Mouse (Mus musculus) neural tube, embryonic 12.5 days (tissue): Measurements from ENCODE around the gene Bdkrb1. TPM values are rescaled to one million over a fixed set of nuclear protein-coding genes. Genes with fewer than 3 reads are reported as not detected.

ENCODE experiments used
- ATAC-seq: fragments of 200-750 bp; cut with Nextera tagmentation; 2 replicates; pipeline ENCODE4 v1.8.0; 2017; ENCODE audit warnings: low read depth, mild to moderate bottlenecking, moderate TSS enrichment, moderate library complexity; ENCODE audit not compliant: low FRiP score
- H3K27ac ChIP-seq: fragments of 300-500 bp; sonication (generic); 2 replicates; pipeline ENCODE4 v1.5.1; 2016
- H3K27me3 ChIP-seq: fragments of 300-500 bp; sonication (generic); replicated peaks from 2 replicates; pipeline ENCODE4 v1.6.1; 2016; ENCODE audit warnings: mild to moderate bottlenecking
- H3K36me3 ChIP-seq: fragments of 300-500 bp; sonication (generic); 2 replicates; pipeline ENCODE4 v1.6.1; 2016; ENCODE audit warnings: mild to moderate bottlenecking
- H3K4me1 ChIP-seq: fragments of 300-500 bp; sonication (generic); 2 replicates; pipeline ENCODE4 v1.6.1; 2016
- H3K4me2 ChIP-seq: fragments of 300-500 bp; sonication (generic); replicated peaks from 2 replicates; pipeline ENCODE4 v1.6.1; 2016; ENCODE audit warnings: mild to moderate bottlenecking
- H3K4me3 ChIP-seq: fragments of 300-500 bp; sonication (generic); 2 replicates; pipeline ENCODE4 v1.5.1; 2016
- H3K9ac ChIP-seq: fragments of 300-500 bp; sonication (generic); 2 replicates; pipeline ENCODE4 v1.6.1; 2016; ENCODE audit warnings: mild to moderate bottlenecking
- H3K9me3 ChIP-seq: fragments of 300-500 bp; sonication (generic); 2 replicates; pipeline ENCODE4 v1.6.1; 2016; ENCODE audit warnings: mild to moderate bottlenecking
- WGBS: fragments of 180-500 bp; shearing (Covaris S2); methylation state at CpG from one replicate; pipeline ENCODE4 v1.1.7; 2016; 5-methylcytosine and 5-hydroxymethylcytosine counted together
- polyA plus RNA-seq: library from polyadenylated mRNA; unstranded; fragments of >200 nt; fragmentation: Nextera tagmentation; extraction: Ambion mirVana; gene quantifications from 2 replicates; pipeline ENCODE4 v1.2.1, GENCODE M21; 2016

The Bdkrb1 gene
- polyA plus RNA-seq, result not detected in 2 replicates

GRCm38 (mm10) chr12:105602581-105603210, at the start of gene Bdkrb1:
Gene Bdkrb1 (plus strand): TSS chr12:105603085.
- Histone ChIP-seq H3K4me2 (no peak within 1 kb of the TSS), H3K9ac (no peak within 1 kb of the TSS), H3K36me3 (no peaks in the 10 kb centered on the region), H3K27me3 (no peaks in the 10 kb centered on the region), H3K9me3 (no peaks in the 10 kb centered on the region), H3K4me1 (peaks cover 17% of the 10 kb centered on the region; the same call in 1 of the 2 replicates), H3K4me3 (no peak within 1 kb of the TSS), H3K27ac (no peak within 1 kb of the TSS)
- no peak for ATAC-seq
- WGBS, result 91% methylated on average over 11 of the region's 11 CpGs

GRCm38 (mm10) chr12:105554151-105554772, 48.6 kb upstream of the Bdkrb1 start:
- ATAC-seq, result no peak
- H3K4me1 ChIP-seq, result no peaks in the 10 kb centered on the region
- H3K4me3 ChIP-seq, result no peak overlapping the region
- no peaks in the 10 kb centered on the region for H3K9me3 ChIP-seq
- 78% methylated on average over 8 of the region's 8 CpGs for WGBS
- peaks cover under 1% of the 10 kb centered on the region; the same call in 1 of the 2 replicates for H3K27me3 ChIP-seq
- H3K27ac ChIP-seq, result no peak overlapping the region
- no peak overlapping the region for H3K4me2 ChIP-seq
- no peak overlapping the region for H3K9ac ChIP-seq
- H3K36me3 ChIP-seq, result no peaks in the 10 kb centered on the region

DNA sequence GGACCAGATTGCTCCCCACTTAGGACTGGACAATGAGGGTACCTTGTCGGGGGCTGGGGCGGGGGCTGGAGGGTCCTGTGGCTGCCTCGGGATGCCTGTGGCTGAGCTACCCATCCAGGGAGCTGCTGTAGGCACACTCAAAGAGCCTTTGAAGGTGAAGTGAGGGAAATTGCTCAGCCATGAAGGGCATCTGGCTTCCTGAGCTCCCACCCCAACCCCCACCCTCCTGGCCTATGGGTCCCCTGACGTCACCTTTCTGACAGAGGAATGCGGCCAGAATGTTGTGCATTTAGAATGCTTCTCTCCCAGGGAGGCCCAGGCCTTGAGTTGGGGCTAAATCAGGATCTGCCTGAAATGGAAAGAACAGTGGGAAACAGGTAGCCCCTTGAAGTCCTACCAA, 47.7 kb upstream of the Bdkrb1 start:
- Histone ChIP-seq H3K36me3 (no peaks in the 10 kb centered on the region), H3K9me3 (no peaks in the 10 kb centered on the region), H3K4me3 (no peak overlapping the region), H3K9ac (no peak overlapping the region), H3K4me2 (no peak overlapping the region), H3K4me1 (no peaks in the 10 kb centered on the region), H3K27me3 (0 out of 2 replicates have a peak, but pooled peaks cover 4% of the 10 kb centered on the region), H3K27ac (no peak overlapping the region)
- 71% methylated on average over 5 of the region's 5 CpGs for WGBS
- ATAC-seq, result no peak

GRCm38 (mm10) chr12:105557250-105557925, 45.5 kb upstream of the Bdkrb1 start:
- Histone ChIP-seq H3K4me1 (no peaks in the 10 kb centered on the region), H3K36me3 (no peaks in the 10 kb centered on the region), H3K27me3 (peaks cover 10% of the 10 kb centered on the region), H3K27ac (no peak overlapping the region), H3K9ac (no peak overlapping the region), H3K4me2 (no peak overlapping the region), H3K4me3 (no peak overlapping the region), H3K9me3 (no peaks in the 10 kb centered on the region)
- WGBS, result 77% methylated on average over 7 of the region's 7 CpGs
- no peak for ATAC-seq

DNA sequence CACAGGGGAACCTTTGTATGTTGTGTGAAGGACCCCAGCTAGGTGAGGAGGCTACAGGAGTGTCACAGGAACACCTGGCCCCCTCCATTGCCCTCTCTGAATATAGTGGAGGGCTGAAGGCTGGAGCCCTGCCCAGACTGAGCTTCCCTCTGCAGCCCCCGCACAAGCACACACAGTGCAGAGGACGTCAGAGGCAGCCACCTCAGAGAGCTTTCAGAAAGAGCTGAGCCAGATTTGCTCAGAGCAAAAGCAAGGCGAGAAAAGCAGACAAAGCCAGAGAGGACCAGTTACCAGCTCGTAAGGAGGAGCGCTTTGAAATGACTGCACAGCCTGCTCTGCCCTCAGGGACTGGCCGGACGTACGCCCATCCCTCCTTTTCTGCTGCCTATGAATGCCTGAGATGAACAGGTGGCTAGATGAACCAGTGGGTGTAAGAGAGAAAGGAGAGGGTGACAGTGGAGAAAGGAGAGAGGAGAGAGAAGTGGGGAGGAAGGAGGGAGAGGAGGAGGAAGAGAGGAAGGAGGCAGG, 41.8 kb upstream of the Bdkrb1 start:
- no peak for ATAC-seq
- 62% methylated on average over 8 of the region's 8 CpGs for WGBS

DNA sequence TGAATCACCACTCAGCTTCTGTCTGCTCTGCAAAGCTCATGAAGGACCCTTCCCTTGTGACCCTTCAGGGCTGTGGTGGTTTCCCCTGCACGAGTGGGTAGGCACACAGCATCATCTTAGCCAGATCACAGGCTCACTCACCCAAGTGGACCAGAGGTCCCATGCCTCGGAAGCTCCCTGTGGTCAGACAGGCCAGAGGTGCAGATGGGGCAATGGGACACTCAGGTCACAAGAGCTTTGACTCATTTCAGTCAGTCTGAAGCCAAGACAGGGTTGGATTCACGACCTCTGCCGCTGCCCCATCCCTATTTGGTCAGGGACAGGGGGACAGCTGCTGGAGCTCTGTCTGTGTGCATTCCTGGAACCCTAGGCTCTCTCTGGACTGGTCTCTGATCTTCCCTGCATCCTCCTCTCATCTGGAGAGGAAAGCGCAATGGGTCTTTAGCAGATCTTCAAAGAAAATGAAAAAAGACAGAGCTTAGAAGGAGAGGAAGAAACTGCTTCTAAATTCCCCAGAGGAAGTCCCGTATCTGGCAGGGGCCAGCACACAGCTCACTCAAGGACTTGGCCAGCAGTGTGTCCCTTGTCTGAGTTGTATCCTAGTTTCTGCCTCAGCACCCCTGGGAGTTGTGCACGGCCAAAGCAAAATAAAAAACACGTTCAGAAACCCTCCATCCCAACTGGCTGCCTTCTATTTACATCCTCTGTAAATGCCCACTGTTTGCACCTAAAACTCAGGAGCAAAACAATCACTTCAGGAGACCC, 40.6 kb upstream of the Bdkrb1 start:
- peaks cover 38% of the 10 kb centered on the region for H3K27me3 ChIP-seq
- H3K27ac ChIP-seq, result no peak overlapping the region
- H3K4me3 ChIP-seq, result peak overlapping the region; percentile 29; the same call in 1 of the 2 replicates
- no peak overlapping the region for H3K9ac ChIP-seq
- 33% methylated on average over 8 of the region's 8 CpGs for WGBS
- peaks cover 17% of the 10 kb centered on the region for H3K4me1 ChIP-seq
- no peaks in the 10 kb centered on the region for H3K9me3 ChIP-seq
- H3K36me3 ChIP-seq, result no peaks in the 10 kb centered on the region
- no peak for ATAC-seq
- peak overlapping the region; percentile 66 for H3K4me2 ChIP-seq

More for the DNA sequence above, 41.8 kb upstream of the Bdkrb1 start:
- H3K27ac ChIP-seq, result no peak overlapping the region
- H3K4me1 ChIP-seq, result peaks cover 17% of the 10 kb centered on the region
- no peak overlapping the region for H3K9ac ChIP-seq
- no peak overlapping the region for H3K4me3 ChIP-seq
- H3K4me2 ChIP-seq, result no peak overlapping the region
- no peaks in the 10 kb centered on the region for H3K36me3 ChIP-seq
- no peaks in the 10 kb centered on the region for H3K9me3 ChIP-seq
- peaks cover 38% of the 10 kb centered on the region for H3K27me3 ChIP-seq

DNA sequence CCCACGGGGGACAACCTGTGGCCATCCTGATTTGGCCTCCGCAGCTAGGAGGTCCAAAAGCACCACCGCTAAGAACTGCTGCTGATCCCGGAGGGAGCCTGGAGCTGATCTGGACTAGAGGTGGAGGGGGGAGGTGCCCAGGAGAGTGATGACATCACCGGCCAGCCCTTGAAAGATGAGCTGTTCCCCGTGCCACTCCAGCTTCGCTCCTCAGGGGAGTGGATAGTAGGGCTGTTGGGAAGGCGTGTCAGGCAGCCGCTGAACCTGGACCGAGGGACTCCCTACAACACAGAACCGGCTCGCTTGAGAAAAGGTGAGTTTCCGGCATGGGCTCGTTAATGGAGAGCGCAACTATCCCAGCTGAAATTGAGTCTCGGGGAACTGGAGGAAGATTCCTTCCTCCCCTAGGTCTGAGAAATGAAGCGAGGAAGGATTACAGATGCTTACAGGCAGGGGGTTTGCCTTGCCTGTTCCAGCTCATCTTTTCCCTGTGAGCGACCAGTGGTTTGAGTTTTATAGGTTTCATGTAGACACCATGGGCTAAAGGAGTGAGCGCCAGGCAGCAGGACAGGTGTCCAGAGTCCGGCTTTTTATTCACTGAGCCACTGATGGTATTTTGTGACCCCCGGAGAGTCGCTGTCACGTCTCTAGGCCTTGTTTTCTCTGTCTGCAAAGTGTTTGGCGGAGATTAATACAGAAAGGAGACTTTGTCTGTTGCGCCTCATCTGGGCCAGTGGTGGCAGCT, 39.8 kb upstream of the Bdkrb1 start, which contains the start of gene Bdkrb2:
TSS of gene Bdkrb2 (plus strand) at position 291 of the 745 bp plus-strand sequence.
- no peak within 1 kb of the TSS for H3K27ac ChIP-seq
- H3K36me3 ChIP-seq, result no peaks in the 10 kb centered on the region
- peak within 1 kb of the TSS; percentile 26; the same call in 1 of the 2 replicates for H3K9ac ChIP-seq
- H3K4me1 ChIP-seq, result peaks cover 17% of the 10 kb centered on the region
- ATAC-seq, result peak; percentile 35; the same call in 1 of the 2 replicates
- H3K27me3 ChIP-seq, result peaks cover 38% of the 10 kb centered on the region
- peak within 1 kb of the TSS; percentile 29 for H3K4me3 ChIP-seq
- peak within 1 kb of the TSS; percentile 66 for H3K4me2 ChIP-seq
- 4% methylated on average over 25 of the region's 25 CpGs for WGBS
- H3K9me3 ChIP-seq, result no peaks in the 10 kb centered on the region

- ATAC-seq, result no peak
- Histone ChIP-seq H3K27ac (no peak overlapping the region), H3K9me3 (no peaks in the 10 kb centered on the region), H3K36me3 (no peaks in the 10 kb centered on the region), H3K4me2 (peak overlapping the region; percentile 66), H3K4me3 (peak overlapping the region; percentile 29), H3K27me3 (peaks cover 38% of the 10 kb centered on the region), H3K9ac (no peak overlapping the region; the same call in 1 of the 2 replicates), H3K4me1 (peaks cover 17% of the 10 kb centered on the region)
- WGBS, result 8% methylated on average over 25 of the region's 25 CpGs
Measured at GRCm38 (mm10) chr12:105563726-105564275, 39.1 kb upstream of the Bdkrb1 start.

GRCm38 (mm10) chr12:105565221-105565620, 37.7 kb upstream of the Bdkrb1 start:
- Histone ChIP-seq H3K27me3 (peaks cover 33% of the 10 kb centered on the region), H3K4me3 (no peak overlapping the region), H3K9me3 (no peaks in the 10 kb centered on the region), H3K4me2 (no peak overlapping the region), H3K4me1 (peaks cover 17% of the 10 kb centered on the region), H3K9ac (no peak overlapping the region), H3K36me3 (no peaks in the 10 kb centered on the region), H3K27ac (no peak overlapping the region)
- no peak for ATAC-seq
- 77% methylated on average over 5 of the region's 5 CpGs for WGBS

DNA sequence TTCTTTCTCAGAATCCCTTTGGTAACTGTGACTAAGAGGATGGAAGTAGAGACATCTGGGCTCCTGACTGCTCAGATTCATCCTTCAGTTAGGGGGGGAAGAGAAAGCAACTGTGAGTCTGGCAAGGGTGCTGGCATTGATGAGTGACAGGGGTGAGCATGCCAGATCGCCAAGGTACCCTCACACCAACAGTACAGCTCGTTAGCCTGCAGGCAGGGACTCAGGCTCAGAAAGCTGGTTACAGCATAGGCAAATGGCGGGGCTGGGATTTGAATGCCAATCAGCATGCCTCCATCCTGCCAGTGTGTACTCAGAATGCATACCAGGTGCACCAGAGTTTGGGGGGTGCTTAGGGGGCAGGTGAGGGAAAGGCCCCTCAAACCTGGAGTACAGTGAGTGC, 31.0 kb upstream of the Bdkrb1 start:
- Histone ChIP-seq H3K27me3 (no peaks in the 10 kb centered on the region), H3K4me2 (no peak overlapping the region), H3K4me1 (no peaks in the 10 kb centered on the region), H3K9me3 (no peaks in the 10 kb centered on the region), H3K27ac (no peak overlapping the region), H3K9ac (no peak overlapping the region), H3K36me3 (no peaks in the 10 kb centered on the region), H3K4me3 (no peak overlapping the region)
- ATAC-seq, result no peak
- 74% methylated on average over 3 of the region's 3 CpGs for WGBS

DNA sequence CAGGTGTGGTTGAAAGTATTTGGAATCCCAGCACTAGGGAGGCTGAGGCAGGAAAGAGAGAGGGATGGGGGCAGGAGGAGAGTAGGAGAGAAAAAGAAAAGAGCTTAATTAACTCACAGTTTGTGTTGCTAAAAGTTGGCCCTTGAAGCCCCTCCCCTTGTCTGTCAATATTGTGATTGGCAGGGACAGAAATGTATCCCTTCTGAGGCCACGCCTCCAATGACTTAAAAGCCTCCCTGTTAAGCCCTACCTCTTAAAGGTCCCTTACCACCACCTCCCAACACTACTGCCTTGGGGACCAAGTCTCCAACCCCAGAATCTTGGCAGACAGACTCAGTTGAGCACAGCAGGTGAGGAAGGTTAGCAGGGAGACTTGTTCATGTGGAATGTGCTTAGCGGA, 30.3 kb upstream of the Bdkrb1 start:
- ATAC-seq, result no peak
- H3K9ac ChIP-seq, result no peak overlapping the region

More for the DNA sequence above, 30.3 kb upstream of the Bdkrb1 start:
- WGBS, result 83% methylated on average over 2 of the region's 2 CpGs
- Histone ChIP-seq H3K4me2 (no peak overlapping the region), H3K4me3 (no peak overlapping the region), H3K4me1 (no peaks in the 10 kb centered on the region), H3K9me3 (no peaks in the 10 kb centered on the region), H3K27me3 (no peaks in the 10 kb centered on the region), H3K36me3 (no peaks in the 10 kb centered on the region), H3K27ac (no peak overlapping the region)
